Mouse (Mus musculus) midbrain, embryonic 12.5 days (tissue): ENCODE data around the gene Rabgap1l. TPM values are rescaled to one million over a fixed set of nuclear protein-coding genes. Genes with fewer than 3 reads are reported as not detected.

Experiments
- ATAC-seq: fragments of 200-750 bp; cut with Nextera tagmentation; 2 replicates; pipeline ENCODE4 v1.8.0; 2017; ENCODE audit warnings: low read depth, moderate TSS enrichment, moderate library complexity; ENCODE audit not compliant: low FRiP score
- H3K27ac ChIP-seq: fragments of 300-500 bp; sonication (generic); replicated peaks from 2 replicates; pipeline ENCODE4 v1.5.1; 2016; ENCODE audit warnings: mild to moderate bottlenecking
- H3K27me3 ChIP-seq: fragments of 300-500 bp; sonication (generic); 2 replicates; pipeline ENCODE4 v1.6.1; 2016; ENCODE audit warnings: mild to moderate bottlenecking
- H3K36me3 ChIP-seq: fragments of 300-500 bp; sonication (generic); 2 replicates; pipeline ENCODE4 v1.6.1; 2016
- H3K4me1 ChIP-seq: fragments of 300-500 bp; sonication (generic); 2 replicates; pipeline ENCODE4 v1.6.1; 2016
- H3K4me2 ChIP-seq: fragments of 300-500 bp; sonication (generic); replicated peaks from 2 replicates; pipeline ENCODE4 v1.6.1; 2016; ENCODE audit warnings: mild to moderate bottlenecking, moderate library complexity
- H3K4me3 ChIP-seq: fragments of 300-500 bp; sonication (generic); 2 replicates; pipeline ENCODE4 v1.5.1; 2016; ENCODE audit warnings: mild to moderate bottlenecking
- H3K9ac ChIP-seq: fragments of 300-500 bp; sonication (generic); replicated peaks from 2 replicates; pipeline ENCODE4 v1.6.1; 2016; ENCODE audit warnings: mild to moderate bottlenecking, moderate library complexity
- H3K9me3 ChIP-seq: fragments of 300-500 bp; sonication (generic); 2 replicates; pipeline ENCODE4 v1.6.1; 2016; ENCODE audit warnings: mild to moderate bottlenecking
- WGBS: fragments of 180-500 bp; shearing (Covaris S2); methylation state at CpG from one replicate; pipeline ENCODE4 v1.1.7; 2016; 5-methylcytosine and 5-hydroxymethylcytosine counted together
- polyA plus RNA-seq: library from polyadenylated mRNA; unstranded; fragments of >200 nt; fragmentation: Nextera tagmentation; extraction: Ambion mirVana; gene quantifications from 2 replicates; pipeline ENCODE4 v1.2.1, GENCODE M21; 2016

Rabgap1l gene
- polyA plus RNA-seq, 1 experiment from 2014 or later: 21.2 TPM

DNA sequence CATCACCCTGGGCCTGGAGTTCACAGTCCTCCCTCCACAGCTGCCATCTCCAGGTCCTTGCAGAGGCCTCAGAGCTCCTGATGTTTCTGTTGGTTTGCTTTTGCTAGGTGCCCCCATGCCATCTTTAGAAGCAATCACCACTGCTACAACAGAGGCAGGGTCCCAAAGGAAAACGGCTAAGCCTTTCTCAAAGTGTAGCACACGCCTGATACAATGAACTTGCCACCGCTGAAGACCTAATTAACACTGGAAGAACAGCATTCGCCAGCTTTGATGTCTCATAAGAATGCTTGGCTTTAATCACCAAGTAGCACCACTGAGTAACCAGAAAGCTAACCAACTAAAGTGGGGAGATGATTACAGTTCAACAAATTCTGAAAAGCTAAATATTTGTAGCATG, 226.6 kb downstream of the Rabgap1l start:
- no peaks in the 10 kb centered on the region for H3K9me3 ChIP-seq
- no peaks in the 10 kb centered on the region for H3K27me3 ChIP-seq
- peaks cover 10% of the 10 kb centered on the region for H3K4me1 ChIP-seq
- no peak overlapping the region for H3K9ac ChIP-seq
- no peaks in the 10 kb centered on the region for H3K36me3 ChIP-seq
- H3K4me2 ChIP-seq: no peak overlapping the region
- 15% methylated on average over 4 of the region's 4 CpGs for WGBS
- ATAC-seq: peak; percentile 38; the same call in 1 of the 2 replicates
- no peak overlapping the region for H3K4me3 ChIP-seq
- no peak overlapping the region for H3K27ac ChIP-seq

DNA sequence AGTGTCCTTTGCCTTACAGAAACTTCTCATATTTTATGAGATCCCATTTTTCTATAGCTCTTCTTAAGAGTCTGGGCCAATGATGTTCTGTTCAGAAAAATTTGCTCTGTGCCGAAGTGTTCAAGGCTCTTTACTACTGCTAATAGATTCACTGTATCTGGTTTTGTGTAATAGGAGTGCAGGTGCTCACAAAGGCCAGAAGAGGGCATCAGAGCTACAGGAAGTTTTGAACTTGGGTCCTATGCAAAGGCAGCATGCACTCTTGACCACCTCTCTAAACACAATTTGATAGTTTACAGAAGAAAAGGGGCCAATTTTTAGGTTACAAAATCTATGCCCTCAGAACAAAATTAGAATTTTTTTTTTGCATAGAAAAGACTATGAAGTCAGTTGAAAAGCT, 231.6 kb downstream of the Rabgap1l start:
- peak; percentile 38; the same call in 1 of the 2 replicates for ATAC-seq
- WGBS: 72% methylated on average over 1 of the region's 1 CpGs
- no peaks in the 10 kb centered on the region for H3K9me3 ChIP-seq
- H3K4me2 ChIP-seq: no peak overlapping the region
- no peaks in the 10 kb centered on the region for H3K27me3 ChIP-seq
- H3K4me3 ChIP-seq: no peak overlapping the region
- H3K4me1 ChIP-seq: peaks cover 4% of the 10 kb centered on the region
- no peak overlapping the region for H3K9ac ChIP-seq
- H3K36me3 ChIP-seq: no peaks in the 10 kb centered on the region
- H3K27ac ChIP-seq: no peak overlapping the region

DNA sequence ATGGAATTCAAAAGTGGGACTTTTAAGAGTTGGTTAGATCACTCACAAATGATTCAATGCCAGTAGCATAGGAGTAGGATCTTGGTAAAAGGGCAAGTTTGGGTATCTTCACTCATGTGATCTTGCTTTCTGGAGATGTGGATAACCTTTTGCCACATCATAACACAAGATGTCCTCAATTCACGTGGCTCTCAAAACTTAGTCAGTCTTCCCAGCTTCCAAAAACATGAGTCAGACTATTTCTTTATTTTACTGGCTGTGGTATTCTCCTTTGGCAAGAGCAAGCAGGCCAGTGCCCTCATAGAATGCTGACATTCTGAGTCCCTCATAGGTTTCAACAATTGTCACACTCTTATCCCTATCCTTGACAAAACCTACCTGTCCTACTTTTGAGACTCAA, 242.4 kb downstream of the Rabgap1l start:
- H3K4me1 ChIP-seq: peaks cover 8% of the 10 kb centered on the region
- H3K4me2 ChIP-seq: no peak overlapping the region
- no peak overlapping the region for H3K9ac ChIP-seq
- 92% methylated on average over 1 of the region's 1 CpGs for WGBS
- H3K4me3 ChIP-seq: no peak overlapping the region
- ATAC-seq: no peak
- H3K9me3 ChIP-seq: no peaks in the 10 kb centered on the region
- no peak overlapping the region for H3K27ac ChIP-seq
- no peaks in the 10 kb centered on the region for H3K27me3 ChIP-seq
- H3K36me3 ChIP-seq: no peaks in the 10 kb centered on the region

DNA sequence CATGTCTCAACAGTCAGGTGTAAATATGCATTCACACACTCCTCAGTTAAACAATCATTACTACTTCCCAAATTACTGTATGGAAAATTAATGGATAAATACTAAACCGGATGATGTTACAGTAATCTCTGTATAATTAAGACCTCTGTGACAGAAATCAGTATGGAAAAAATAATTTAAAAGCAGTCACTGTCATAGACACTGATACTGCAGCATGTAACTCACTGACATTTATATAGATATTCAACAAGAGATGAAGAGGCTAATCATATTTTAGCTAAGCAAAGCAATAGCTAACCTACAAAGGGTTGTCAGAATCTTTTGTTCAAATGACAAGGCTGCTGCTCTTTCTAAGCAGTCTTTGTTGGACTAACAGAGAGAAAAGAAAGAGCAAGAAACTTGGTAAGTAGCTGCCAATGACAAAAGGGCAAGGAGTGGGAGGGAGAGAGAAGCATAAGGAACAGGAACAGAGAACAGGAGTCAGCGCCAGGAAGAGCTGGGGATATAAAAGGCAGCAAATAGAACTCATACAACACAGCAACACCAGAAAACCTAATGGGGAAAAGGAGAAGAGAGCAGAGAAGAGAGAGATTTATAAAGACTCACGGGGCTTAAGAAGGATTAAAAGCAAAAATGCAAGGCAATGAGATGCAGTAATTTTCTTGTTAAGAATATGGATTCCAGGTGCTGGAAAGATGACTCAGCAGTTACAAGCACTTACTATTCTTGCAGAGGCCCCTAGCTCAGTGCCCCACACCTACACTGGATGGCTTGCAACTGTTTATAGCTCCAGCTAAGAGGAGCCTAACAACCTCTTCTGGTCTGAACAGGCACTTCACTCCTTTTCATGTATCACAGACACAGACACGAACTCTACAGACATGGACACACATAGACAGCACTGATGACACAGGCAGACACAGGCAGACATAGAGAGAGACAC, 244.8 kb downstream of the Rabgap1l start:
- no peak overlapping the region for H3K4me3 ChIP-seq
- H3K36me3 ChIP-seq: no peaks in the 10 kb centered on the region
- H3K4me2 ChIP-seq: no peak overlapping the region
- H3K27me3 ChIP-seq: no peaks in the 10 kb centered on the region
- H3K9me3 ChIP-seq: no peaks in the 10 kb centered on the region
- peak overlapping the region; percentile 56 for H3K27ac ChIP-seq
- H3K9ac ChIP-seq: no peak overlapping the region
- H3K4me1 ChIP-seq: peaks cover 8% of the 10 kb centered on the region
- ATAC-seq: peak; percentile 71
- 35% methylated on average over 4 of the region's 4 CpGs for WGBS

DNA sequence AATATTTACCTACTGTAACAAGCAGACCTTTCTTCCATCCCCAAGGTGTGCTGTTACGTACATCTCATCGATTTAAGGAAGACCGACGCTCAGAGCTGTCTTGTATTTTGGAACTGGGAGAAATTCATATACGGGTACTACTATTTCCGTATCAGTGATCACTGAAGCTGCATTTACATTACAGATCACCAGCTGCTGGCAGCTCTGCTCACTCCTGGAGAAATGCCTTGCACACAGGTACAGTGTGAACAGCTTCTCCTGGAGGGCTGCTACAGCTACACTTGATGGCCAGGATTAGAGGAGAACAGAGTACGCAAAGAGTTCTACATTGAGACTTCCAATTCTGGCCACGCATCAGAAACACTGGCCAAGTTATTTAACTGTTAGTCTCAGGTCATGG, 257.4 kb downstream of the Rabgap1l start:
- H3K4me3 ChIP-seq: no peak overlapping the region
- H3K4me1 ChIP-seq: peaks cover 11% of the 10 kb centered on the region
- H3K36me3 ChIP-seq: no peaks in the 10 kb centered on the region
- no peak overlapping the region for H3K9ac ChIP-seq
- H3K9me3 ChIP-seq: no peaks in the 10 kb centered on the region
- H3K4me2 ChIP-seq: no peak overlapping the region
- H3K27me3 ChIP-seq: no peaks in the 10 kb centered on the region
- ATAC-seq: no peak
- 85% methylated on average over 8 of the region's 8 CpGs for WGBS
- H3K27ac ChIP-seq: no peak overlapping the region

DNA sequence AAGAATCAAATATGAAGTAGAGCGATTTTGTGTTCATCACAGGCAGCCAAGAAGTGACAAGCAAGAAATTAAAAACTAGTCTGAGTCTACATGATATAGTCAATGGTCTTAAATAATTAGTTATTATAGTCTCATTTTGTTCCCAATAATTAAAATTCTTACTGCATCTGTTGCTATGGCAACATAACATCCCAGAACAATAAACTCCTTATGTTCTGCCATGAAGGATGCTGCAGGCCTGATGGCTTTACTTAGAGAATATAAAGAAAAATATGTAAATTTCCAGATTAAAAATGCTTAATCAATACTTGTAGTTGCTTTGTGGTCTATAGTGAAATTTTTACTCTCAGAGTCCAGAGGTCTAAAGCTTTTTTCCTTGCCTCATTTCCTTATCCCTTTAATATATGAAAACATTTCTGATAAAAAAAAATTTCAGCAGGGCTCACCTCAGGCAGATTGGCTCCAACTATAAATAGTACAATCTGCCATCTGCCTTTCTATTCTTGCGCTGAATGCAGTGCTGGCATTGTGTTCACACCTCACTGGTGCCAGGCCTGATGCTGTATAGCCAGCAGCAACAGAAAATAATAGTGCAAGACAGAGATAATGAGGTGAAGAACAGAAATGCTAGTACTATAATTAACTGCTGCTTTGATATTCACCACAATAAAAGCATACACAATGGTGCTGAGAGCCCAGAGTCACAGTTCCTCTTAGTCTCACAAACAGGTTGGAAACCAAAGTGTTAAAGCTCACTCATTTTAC, 258.3 kb downstream of the Rabgap1l start:
- peaks cover 11% of the 10 kb centered on the region for H3K4me1 ChIP-seq
- no peak overlapping the region for H3K9ac ChIP-seq
- no peak overlapping the region for H3K4me3 ChIP-seq
- WGBS: 72% methylated on average over 2 of the region's 2 CpGs
- no peaks in the 10 kb centered on the region for H3K36me3 ChIP-seq
- H3K4me2 ChIP-seq: no peak overlapping the region
- H3K27me3 ChIP-seq: no peaks in the 10 kb centered on the region
- 0 out of 2 replicates have a peak overlapping the region, but pooled peaks have one; percentile 10 for H3K27ac ChIP-seq
- H3K9me3 ChIP-seq: no peaks in the 10 kb centered on the region
- ATAC-seq: peak; percentile 64

DNA sequence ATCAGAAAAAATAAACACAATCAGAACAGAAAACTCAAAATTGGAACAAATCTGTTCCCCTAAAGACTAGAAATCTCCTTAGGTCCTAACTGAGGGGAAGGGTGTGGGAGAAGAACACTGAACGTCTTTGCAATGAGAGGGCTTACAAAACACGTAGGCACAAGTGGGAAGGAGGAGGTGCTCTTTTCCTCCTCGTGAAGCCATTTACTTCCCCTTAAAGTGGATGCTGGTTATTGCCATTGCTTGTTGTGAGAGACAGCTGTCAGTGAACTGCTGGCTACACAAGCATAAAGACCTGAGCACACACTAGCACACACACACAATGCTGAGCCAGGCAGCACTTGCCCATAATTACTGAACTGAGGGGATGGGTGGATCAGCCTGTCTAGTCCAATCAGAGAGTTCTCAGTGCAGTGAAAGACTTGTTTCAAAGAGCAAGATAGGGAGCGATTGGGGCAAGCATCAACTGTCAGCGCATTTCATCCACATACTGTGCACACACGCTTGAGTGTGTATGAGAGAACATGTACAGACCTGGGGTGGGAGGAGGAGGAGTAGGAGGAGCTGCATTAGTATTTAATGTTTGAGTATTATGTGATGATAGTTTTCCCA, 259.7 kb downstream of the Rabgap1l start:
- peaks cover 11% of the 10 kb centered on the region for H3K4me1 ChIP-seq
- H3K27ac ChIP-seq: peak overlapping the region; percentile 42; the same call in 1 of the 2 replicates
- WGBS: 51% methylated on average over 6 of the region's 6 CpGs

DNA sequence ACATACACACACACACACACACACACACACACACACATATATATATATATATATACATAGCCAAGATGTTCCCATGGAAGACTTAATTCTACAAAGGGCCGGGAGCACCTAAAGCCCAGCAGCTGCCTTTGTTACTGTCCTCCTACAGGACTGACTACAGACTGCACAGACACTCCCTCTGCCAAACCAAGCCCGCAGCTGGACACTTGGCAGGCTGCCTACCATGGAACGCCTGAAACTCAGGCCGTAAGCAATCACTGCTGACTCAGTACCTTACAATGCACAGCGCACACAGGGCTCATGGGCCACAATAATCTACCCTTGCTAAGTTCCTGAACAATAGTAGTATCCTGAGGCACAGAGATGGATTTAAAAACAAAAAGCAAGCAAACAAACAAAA, 261.6 kb downstream of the Rabgap1l start:
- Histone ChIP-seq H3K27ac (no peak overlapping the region), H3K4me2 (no peak overlapping the region), H3K9me3 (no peaks in the 10 kb centered on the region), H3K4me3 (no peak overlapping the region), H3K9ac (no peak overlapping the region), H3K4me1 (peaks cover 11% of the 10 kb centered on the region), H3K27me3 (no peaks in the 10 kb centered on the region), H3K36me3 (no peaks in the 10 kb centered on the region)
- WGBS: 48% methylated on average over 5 of the region's 5 CpGs
- ATAC-seq: peak; percentile 76

More for the DNA sequence above, 259.7 kb downstream of the Rabgap1l start:
- H3K9me3 ChIP-seq: no peaks in the 10 kb centered on the region
- no peak overlapping the region for H3K4me3 ChIP-seq
- H3K9ac ChIP-seq: no peak overlapping the region
- ATAC-seq: peak; percentile 75
- no peak overlapping the region for H3K4me2 ChIP-seq
- H3K27me3 ChIP-seq: no peaks in the 10 kb centered on the region
- H3K36me3 ChIP-seq: no peaks in the 10 kb centered on the region

DNA sequence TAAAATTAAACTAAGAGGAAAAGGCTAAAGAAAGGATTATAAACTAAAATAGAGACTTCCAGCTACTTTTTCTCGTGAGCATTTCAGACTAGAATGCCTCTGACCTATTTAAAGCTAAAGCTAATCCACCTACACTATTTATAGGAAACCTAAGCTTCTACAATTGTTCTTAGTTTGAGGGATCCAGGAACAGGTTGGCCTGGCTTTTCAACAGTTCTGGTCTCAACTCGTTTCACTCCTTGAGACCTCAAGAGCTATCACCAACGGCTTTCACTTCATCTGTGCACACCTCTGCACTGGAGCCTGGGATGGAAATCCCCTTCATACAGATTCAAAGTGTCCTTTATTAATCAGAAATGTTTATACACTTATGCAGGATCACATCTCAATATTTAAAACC, 271.1 kb downstream of the Rabgap1l start:
- Histone ChIP-seq H3K4me2 (no peak overlapping the region), H3K9me3 (no peaks in the 10 kb centered on the region), H3K27me3 (no peaks in the 10 kb centered on the region), H3K4me1 (no peaks in the 10 kb centered on the region), H3K4me3 (no peak overlapping the region), H3K27ac (no peak overlapping the region), H3K9ac (no peak overlapping the region), H3K36me3 (no peaks in the 10 kb centered on the region)
- WGBS: 56% methylated on average over 3 of the region's 3 CpGs
- no peak for ATAC-seq

DNA sequence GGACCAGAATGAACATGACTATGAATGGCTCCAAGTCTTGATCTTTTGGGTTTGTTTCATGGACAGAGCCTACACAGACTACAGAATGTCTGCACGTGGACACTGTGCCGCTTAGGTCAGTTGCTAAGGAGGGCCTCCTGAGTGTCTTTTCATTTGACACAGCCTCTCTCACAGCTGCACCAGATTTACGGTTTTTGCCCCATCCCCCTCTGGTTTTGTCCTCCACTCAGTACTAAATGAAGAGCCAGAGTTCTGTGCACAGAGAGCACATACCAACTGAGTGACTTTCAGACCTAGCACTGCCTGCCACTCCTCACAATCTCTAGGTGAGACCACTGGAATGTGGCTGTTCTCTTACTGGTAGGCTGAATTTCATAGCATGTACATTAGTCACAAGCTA, 272.3 kb downstream of the Rabgap1l start:
- no peak; the same call in 1 of the 2 replicates for ATAC-seq
- Histone ChIP-seq H3K36me3 (no peaks in the 10 kb centered on the region), H3K9ac (no peak overlapping the region), H3K4me3 (no peak overlapping the region), H3K27me3 (no peaks in the 10 kb centered on the region), H3K27ac (no peak overlapping the region), H3K4me1 (no peaks in the 10 kb centered on the region), H3K9me3 (no peaks in the 10 kb centered on the region), H3K4me2 (no peak overlapping the region)
- WGBS: 48% methylated on average over 3 of the region's 3 CpGs

DNA sequence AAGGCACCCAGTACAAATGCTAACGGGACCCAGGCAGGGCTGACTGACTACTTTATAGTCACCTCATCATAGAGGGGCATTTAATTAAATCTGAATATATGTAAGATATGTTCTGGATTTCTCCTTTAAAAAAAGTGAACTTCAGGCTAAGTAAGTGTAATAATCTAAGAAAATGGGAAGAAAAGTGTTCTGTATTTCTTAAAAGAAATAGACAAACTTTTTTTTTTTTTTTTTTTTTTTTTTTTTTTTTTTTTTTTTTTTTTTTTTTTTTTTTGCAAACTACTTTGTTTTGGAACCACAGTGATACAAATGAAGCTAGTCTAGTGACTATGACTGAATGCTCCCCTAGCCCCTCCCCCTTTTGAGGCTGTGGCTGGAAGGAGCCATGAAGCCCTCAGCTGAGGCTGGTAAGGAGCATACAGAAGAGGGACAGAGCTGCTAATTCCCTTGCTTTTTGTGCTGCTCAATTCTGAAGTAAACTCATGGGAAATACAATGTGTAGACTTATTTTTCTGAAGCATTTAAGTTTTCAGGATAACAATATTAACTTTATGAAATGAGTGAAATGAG, 273.0 kb downstream of the Rabgap1l start:
- H3K4me3 ChIP-seq: no peak overlapping the region
- WGBS: 82% methylated on average over 1 of the region's 1 CpGs
- H3K9ac ChIP-seq: no peak overlapping the region
- no peak overlapping the region for H3K27ac ChIP-seq
- ATAC-seq: no peak
- H3K9me3 ChIP-seq: no peaks in the 10 kb centered on the region
- no peaks in the 10 kb centered on the region for H3K4me1 ChIP-seq
- H3K4me2 ChIP-seq: no peak overlapping the region
- no peaks in the 10 kb centered on the region for H3K36me3 ChIP-seq
- H3K27me3 ChIP-seq: no peaks in the 10 kb centered on the region
